Mouse (Mus musculus) CD4-positive helper T cell, adult 2 months (primary cell): ENCODE data around the gene Edn2.

Source experiments
- DNase-seq: peaks from one replicate; pipeline ENCODE4 v3.0.0-alpha.2; 2012; ENCODE audit warnings: low read depth, missing footprints, low spot score

Gene Edn2

DNA sequence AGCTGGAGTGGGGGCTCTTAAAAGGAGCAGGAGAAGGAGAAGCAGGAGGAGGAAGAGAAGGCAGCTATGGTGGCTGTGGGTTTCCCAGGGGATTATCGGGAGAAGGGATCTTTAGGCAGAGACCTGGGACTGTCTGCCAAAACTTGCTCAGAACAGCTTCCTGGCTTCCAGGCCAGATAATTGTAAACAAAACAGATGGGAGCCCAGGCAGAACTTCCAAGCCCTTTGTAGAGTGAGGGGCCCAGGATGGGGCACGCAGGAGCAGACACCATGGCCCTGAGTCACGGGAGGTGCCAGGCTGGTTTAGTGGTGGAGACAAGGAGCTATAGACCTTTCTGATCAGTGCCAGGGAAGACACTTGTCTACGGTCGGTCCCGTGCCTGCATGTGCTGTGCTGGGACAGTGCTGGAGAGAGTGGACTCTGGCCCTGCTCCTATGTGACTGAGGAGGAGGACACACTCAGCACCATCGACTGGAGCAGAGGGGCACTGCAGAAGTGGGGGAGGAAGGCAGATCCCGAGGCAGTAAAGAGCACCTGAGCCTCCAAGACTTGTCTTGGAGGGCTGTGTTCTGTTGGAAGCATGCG, 43.4 kb downstream of the Edn2 start:
- no peak for DNase-seq

GRCm38 (mm10) chr4:120206471-120206891, 45.5 kb downstream of the Edn2 start:
- no peak for DNase-seq

GRCm38 (mm10) chr4:120212080-120212479, 51.1 kb downstream of the Edn2 start:
- no peak for DNase-seq

GRCm38 (mm10) chr4:120212812-120213211, 51.8 kb downstream of the Edn2 start:
- no peak for DNase-seq

GRCm38 (mm10) chr4:120215915-120216591, 55.0 kb downstream of the Edn2 start:
- no peak for DNase-seq

GRCm38 (mm10) chr4:120216883-120217282, 55.9 kb downstream of the Edn2 start:
- no peak for DNase-seq
